Mouse (Mus musculus) ES-E14 (cell line): ENCODE data around the gene Erg.

Experiments used
- CHD2 ChIP-seq: IDR thresholded peaks from 2 replicates; pipeline ENCODE4 v1.6.1; 2014; ENCODE audit warnings: mild to moderate bottlenecking, low read depth, low read length, inconsistent platforms
- HCFC1 ChIP-seq: IDR thresholded peaks from 2 replicates; pipeline ENCODE4 v1.6.1; 2012; ENCODE audit warnings: low read length, inconsistent platforms, borderline replicate concordance; ENCODE audit not compliant: insufficient read depth
- ZC3H11A ChIP-seq: IDR thresholded peaks from 2 replicates; pipeline ENCODE4 v1.6.1; 2012; ENCODE audit warnings: low read depth, mild to moderate bottlenecking, inconsistent platforms, low read length, borderline replicate concordance

DNA sequence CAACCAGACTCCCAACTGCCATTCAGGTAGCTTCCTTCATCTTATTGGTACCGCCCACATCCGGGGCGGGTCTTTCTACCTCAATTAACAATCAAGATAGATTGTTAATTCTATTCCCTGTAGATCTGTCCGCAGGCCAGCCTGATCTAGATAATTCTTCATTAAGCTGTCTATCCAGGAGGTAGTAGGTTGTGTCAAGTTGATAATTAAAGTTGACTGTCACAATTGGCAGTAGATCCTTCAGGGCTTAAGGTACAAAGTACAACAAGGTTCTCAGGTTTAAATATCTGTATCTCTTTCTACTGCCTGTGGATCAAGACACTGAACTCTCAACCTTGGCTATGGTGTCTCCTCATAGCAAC, 14.8 kb upstream of the Erg start:
- TF ChIP-seq ZC3H11A, result no peak
- TF ChIP-seq HCFC1, result no peak
- TF ChIP-seq CHD2, result no peak
